Mouse (Mus musculus) midbrain, embryonic 13.5 days (tissue): Measurements from ENCODE around the gene Tfip11. TPM values are rescaled to one million over a fixed set of nuclear protein-coding genes. Genes with fewer than 3 reads are reported as not detected.

ENCODE experiments used
- ATAC-seq: fragments of 200-750 bp; cut with Nextera tagmentation; 2 replicates; pipeline ENCODE4 v1.8.0; 2017; ENCODE audit warnings: mild to moderate bottlenecking, moderate TSS enrichment, moderate library complexity
- H3K27ac ChIP-seq: fragments of 300-500 bp; sonication (generic); 2 replicates; pipeline ENCODE4 v1.5.1; 2015; ENCODE audit warnings: inconsistent platforms, mild to moderate bottlenecking, moderate library complexity
- H3K27me3 ChIP-seq: fragments of 300-500 bp; sonication (generic); 2 replicates; pipeline ENCODE4 v1.6.1; 2015; ENCODE audit warnings: mild to moderate bottlenecking, inconsistent platforms
- H3K36me3 ChIP-seq: fragments of 300-500 bp; sonication (generic); 2 replicates; pipeline ENCODE4 v1.6.1; 2015; ENCODE audit warnings: mild to moderate bottlenecking, inconsistent platforms
- H3K4me1 ChIP-seq: fragments of 300-500 bp; sonication (generic); replicated peaks from 2 replicates; pipeline ENCODE4 v1.6.1; 2015; ENCODE audit warnings: inconsistent platforms
- H3K4me2 ChIP-seq: fragments of 300-500 bp; sonication (generic); replicated peaks from 2 replicates; pipeline ENCODE4 v1.6.1; 2015; ENCODE audit warnings: moderate library complexity, mild to moderate bottlenecking, inconsistent platforms
- H3K4me3 ChIP-seq: fragments of 300-500 bp; sonication (generic); replicated peaks from 2 replicates; pipeline ENCODE4 v1.5.1; 2015; ENCODE audit warnings: mild to moderate bottlenecking, inconsistent platforms
- H3K9ac ChIP-seq: fragments of 300-500 bp; sonication (generic); replicated peaks from 2 replicates; pipeline ENCODE4 v1.6.1; 2015; ENCODE audit warnings: mild to moderate bottlenecking, inconsistent platforms
- H3K9me3 ChIP-seq: fragments of 300-500 bp; sonication (generic); 2 replicates; pipeline ENCODE4 v1.6.1; 2016; ENCODE audit warnings: mild to moderate bottlenecking, inconsistent platforms
- WGBS: fragments of 180-500 bp; shearing (Covaris S2); methylation state at CpG from one replicate; pipeline ENCODE4 v1.1.7; 2015; 5-methylcytosine and 5-hydroxymethylcytosine counted together
- polyA plus RNA-seq: library from polyadenylated mRNA; unstranded; fragments of >200 nt; fragmentation: Nextera tagmentation; extraction: Ambion mirVana; gene quantifications from 2 replicates; pipeline ENCODE4 v1.2.1, GENCODE M21; 2015

The Tfip11 gene
- polyA plus RNA-seq, 1 experiment from 2014 or later: 36.3 TPM

DNA sequence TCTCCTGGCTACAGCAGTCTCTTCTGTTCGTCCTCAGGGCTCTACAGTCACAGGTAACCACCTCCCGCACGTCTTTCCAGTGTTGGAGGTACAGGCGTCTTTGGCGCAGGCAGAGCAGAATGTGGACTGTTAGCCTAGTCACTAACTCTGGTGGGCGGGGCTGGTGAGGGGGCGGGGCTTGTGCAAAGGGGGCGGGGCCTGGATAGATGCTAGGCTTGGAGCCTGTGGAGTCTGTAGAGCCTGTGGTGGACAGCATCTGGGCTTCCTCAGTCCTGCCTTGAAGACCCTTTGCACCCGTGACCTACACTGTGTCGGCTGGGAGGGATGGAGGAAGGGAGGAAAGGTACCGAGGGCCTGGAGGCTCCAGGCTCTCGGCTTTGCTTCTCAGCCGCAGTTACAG lies 29.8 kb downstream of the Tfip11 start, which contains the start of gene Gm6583:
Gene Gm6583 (minus strand): TSS at position 124 of the 400 bp plus-strand sequence.
- peaks cover 76% of the 10 kb centered on the region for H3K36me3 ChIP-seq
- ATAC-seq: no peak

DNA sequence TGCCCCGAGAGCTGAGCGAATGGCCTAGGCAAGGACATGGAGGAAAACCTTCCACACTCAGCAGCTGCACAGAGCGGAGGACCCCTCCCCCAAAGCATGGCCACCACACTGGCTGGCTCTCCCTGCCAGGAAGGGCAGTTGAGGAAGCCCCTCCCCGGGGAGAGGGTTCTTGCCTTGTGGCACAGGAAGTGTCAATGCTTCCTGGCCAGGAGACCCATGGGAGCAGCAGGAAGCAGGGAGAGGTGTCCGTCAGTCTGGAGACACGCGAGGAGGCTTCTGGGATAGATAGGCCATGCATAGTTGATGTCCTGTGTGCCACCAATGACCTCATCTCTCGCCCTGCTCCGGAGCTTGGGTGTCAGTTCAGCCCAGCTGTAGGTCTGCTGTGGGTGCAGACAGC lies 30.2 kb downstream of the Tfip11 start:
- no peaks in the 10 kb centered on the region for H3K4me1 ChIP-seq
- H3K36me3 ChIP-seq: peaks cover 72% of the 10 kb centered on the region
- no peak for ATAC-seq
- no peaks in the 10 kb centered on the region for H3K27me3 ChIP-seq
- H3K9me3 ChIP-seq: no peaks in the 10 kb centered on the region
- no peak overlapping the region for H3K27ac ChIP-seq
- no peak overlapping the region for H3K4me3 ChIP-seq
- H3K9ac ChIP-seq: no peak overlapping the region
- no peak overlapping the region for H3K4me2 ChIP-seq
- WGBS: 92% methylated on average over 9 of the region's 9 CpGs

More for the DNA sequence above, 29.8 kb downstream of the Tfip11 start, which contains the start of gene Gm6583:
- Histone ChIP-seq H3K4me2 (no peak within 1 kb of the TSS), H3K27ac (no peak within 1 kb of the TSS), H3K27me3 (no peaks in the 10 kb centered on the region), H3K9me3 (no peaks in the 10 kb centered on the region), H3K4me3 (no peak within 1 kb of the TSS), H3K9ac (no peak within 1 kb of the TSS), H3K4me1 (no peaks in the 10 kb centered on the region)
- WGBS: 67% methylated on average over 13 of the region's 13 CpGs

DNA sequence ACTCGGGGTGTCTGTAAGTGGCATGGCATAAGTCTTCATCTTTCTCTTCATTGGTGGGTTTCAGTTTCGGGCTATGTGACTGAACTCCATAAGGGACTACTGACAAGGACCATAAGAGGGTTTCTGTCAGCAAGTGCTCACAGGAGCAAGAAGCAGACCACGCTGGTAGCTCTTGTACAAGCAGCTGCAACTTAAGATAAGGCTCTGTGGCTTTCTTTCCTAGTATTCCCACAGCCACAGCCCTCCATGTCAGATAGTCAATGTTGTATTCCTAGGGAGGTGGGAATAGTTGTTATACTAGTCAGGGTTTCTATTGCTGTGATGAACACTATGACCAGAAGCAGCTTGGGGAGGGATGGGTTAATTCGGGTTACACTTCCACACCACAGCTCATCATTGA lies 33.4 kb downstream of the Tfip11 start:
- H3K4me1 ChIP-seq: no peaks in the 10 kb centered on the region
- H3K9ac ChIP-seq: no peak overlapping the region
- no peaks in the 10 kb centered on the region for H3K27me3 ChIP-seq
- H3K27ac ChIP-seq: no peak overlapping the region
- ATAC-seq: no peak
- no peak overlapping the region for H3K4me3 ChIP-seq
- H3K4me2 ChIP-seq: no peak overlapping the region
- WGBS: 95% methylated on average over 4 of the region's 4 CpGs
- no peaks in the 10 kb centered on the region for H3K9me3 ChIP-seq
- peaks cover 72% of the 10 kb centered on the region for H3K36me3 ChIP-seq

DNA sequence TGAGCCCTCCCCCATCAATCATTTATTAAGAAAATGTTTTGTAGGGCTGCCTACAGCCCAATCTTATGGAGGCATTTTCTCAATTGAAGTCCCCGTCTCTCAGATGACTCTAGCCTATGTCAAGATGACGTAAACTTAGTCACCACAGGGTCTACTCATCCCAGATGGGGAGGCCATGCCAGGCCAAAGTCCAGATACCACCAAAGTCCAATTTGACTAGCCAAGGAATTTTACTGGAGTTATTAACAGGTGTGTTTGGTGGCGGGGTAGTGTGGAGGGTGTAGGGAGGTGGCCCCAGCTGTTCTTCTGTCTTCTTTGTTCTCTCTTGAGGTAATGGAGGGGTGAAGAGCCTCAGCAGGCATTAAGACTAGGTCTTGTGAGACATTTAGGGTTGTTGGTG lies 33.9 kb downstream of the Tfip11 start:
- H3K4me1 ChIP-seq: no peaks in the 10 kb centered on the region
- H3K9ac ChIP-seq: no peak overlapping the region
- H3K36me3 ChIP-seq: peaks cover 72% of the 10 kb centered on the region
- H3K9me3 ChIP-seq: no peaks in the 10 kb centered on the region
- H3K27ac ChIP-seq: no peak overlapping the region
- whole genome bisulfite sequencing: 98% methylated on average over 3 of the region's 3 CpGs
- H3K27me3 ChIP-seq: no peaks in the 10 kb centered on the region
- no peak overlapping the region for H3K4me2 ChIP-seq
- no peak overlapping the region for H3K4me3 ChIP-seq
- ATAC-seq: no peak

GRCm38 (mm10) chr5:112364184-112364797 lies 38.1 kb downstream of the Tfip11 start:
- WGBS: 64% methylated on average over 10 of the region's 10 CpGs
- H3K4me3 ChIP-seq: no peak overlapping the region
- no peak overlapping the region for H3K27ac ChIP-seq
- no peak overlapping the region for H3K9ac ChIP-seq
- peaks cover 65% of the 10 kb centered on the region for H3K36me3 ChIP-seq
- no peaks in the 10 kb centered on the region for H3K9me3 ChIP-seq
- peak; percentile 43; the same call in 1 of the 2 replicates for ATAC-seq
- H3K27me3 ChIP-seq: 0 out of 2 replicates have a peak, but pooled peaks cover 3% of the 10 kb centered on the region
- H3K4me2 ChIP-seq: no peak overlapping the region
- peaks cover 9% of the 10 kb centered on the region for H3K4me1 ChIP-seq

DNA sequence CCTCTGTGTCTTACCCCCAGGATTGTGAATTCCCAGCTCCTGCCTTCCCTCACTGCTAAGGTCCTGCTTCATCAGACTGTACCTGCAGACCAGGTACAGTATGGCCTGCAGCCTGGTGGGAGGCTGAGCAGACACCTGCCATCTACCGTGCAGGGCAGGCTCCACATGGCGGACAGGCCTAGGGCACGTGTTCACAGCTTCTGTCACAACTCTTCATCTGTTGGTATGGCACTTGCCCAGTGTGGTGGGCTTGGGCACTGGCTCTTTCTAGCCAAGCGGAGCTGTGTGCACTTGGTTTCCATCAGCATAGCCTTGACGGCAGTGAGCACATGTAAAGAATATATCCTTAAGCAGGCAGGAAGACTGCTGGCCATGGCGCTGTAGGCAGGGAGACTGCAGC lies 40.7 kb downstream of the Tfip11 start:
- ATAC-seq: no peak
- no peak overlapping the region for H3K4me3 ChIP-seq
- no peaks in the 10 kb centered on the region for H3K9me3 ChIP-seq
- no peak overlapping the region for H3K27ac ChIP-seq
- H3K4me2 ChIP-seq: no peak overlapping the region
- 0 out of 2 replicates have a peak, but pooled peaks cover 3% of the 10 kb centered on the region for H3K27me3 ChIP-seq
- H3K9ac ChIP-seq: no peak overlapping the region
- H3K36me3 ChIP-seq: peaks cover 81% of the 10 kb centered on the region
- peaks cover 34% of the 10 kb centered on the region for H3K4me1 ChIP-seq
- 98% methylated on average over 6 of the region's 6 CpGs for WGBS

- Histone ChIP-seq H3K9ac (no peak overlapping the region), H3K4me3 (no peak overlapping the region), H3K4me1 (peaks cover 39% of the 10 kb centered on the region), H3K4me2 (no peak overlapping the region), H3K27me3 (0 out of 2 replicates have a peak, but pooled peaks cover 3% of the 10 kb centered on the region), H3K36me3 (peaks cover 77% of the 10 kb centered on the region), H3K27ac (no peak overlapping the region), H3K9me3 (no peaks in the 10 kb centered on the region)
- WGBS: 92% methylated on average over 4 of the region's 4 CpGs
- no peak for ATAC-seq
Measured at GRCm38 (mm10) chr5:112367338-112367737, 41.2 kb downstream of the Tfip11 start.

DNA sequence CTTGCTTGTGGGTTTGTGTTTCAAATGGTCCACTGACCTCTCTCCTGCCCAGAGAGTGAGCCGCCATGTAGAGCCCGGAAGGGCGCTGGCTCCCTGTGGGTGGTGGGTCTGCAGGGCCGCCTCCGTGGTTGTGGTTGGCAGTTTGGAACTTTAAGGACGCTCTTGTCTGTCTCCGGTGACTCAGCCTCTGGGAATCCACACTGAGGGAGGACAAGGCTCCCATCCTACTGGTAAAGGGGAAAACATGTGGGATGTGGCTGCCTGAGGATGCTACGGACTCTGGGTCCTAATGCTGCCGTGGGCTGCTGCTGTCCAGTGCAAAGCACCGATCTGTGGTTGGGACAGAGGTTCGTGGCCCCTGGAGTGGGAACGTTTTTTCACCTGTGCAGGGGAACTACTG lies 41.8 kb downstream of the Tfip11 start:
- ATAC-seq: no peak
- Histone ChIP-seq H3K4me2 (no peak overlapping the region), H3K9ac (no peak overlapping the region), H3K27me3 (0 out of 2 replicates have a peak, but pooled peaks cover 3% of the 10 kb centered on the region), H3K4me3 (no peak overlapping the region), H3K4me1 (peaks cover 45% of the 10 kb centered on the region), H3K36me3 (peaks cover 71% of the 10 kb centered on the region), H3K27ac (no peak overlapping the region), H3K9me3 (no peaks in the 10 kb centered on the region)
- WGBS: 91% methylated on average over 12 of the region's 12 CpGs

- Histone ChIP-seq H3K9ac (no peak overlapping the region), H3K9me3 (no peaks in the 10 kb centered on the region), H3K27ac (no peak overlapping the region), H3K4me1 (peaks cover 52% of the 10 kb centered on the region), H3K36me3 (peaks cover 65% of the 10 kb centered on the region), H3K4me2 (no peak overlapping the region), H3K4me3 (no peak overlapping the region), H3K27me3 (0 out of 2 replicates have a peak, but pooled peaks cover 3% of the 10 kb centered on the region)
- ATAC-seq: no peak
- 81% methylated on average over 10 of the region's 10 CpGs for WGBS
Measured at GRCm38 (mm10) chr5:112368666-112369065, 42.5 kb downstream of the Tfip11 start.

DNA sequence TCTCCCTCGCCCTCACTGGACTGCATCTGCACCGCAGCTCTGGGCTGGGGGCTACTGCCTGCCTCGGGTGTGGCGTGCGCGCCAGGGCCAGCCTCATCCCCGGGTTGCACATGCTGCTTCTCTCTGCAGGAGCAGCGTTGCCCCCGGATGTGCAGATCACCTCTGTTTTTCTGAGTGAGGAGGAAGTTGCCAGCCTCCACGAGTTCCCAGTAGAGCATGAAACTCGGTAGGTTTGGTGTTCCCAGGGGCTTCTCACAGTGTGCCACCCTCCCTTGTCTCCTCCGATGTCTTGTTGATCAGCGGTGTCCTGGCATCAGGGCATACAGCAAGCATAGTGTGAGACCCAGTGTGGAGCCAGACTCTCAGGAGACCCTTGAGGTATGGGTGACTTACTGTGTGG lies 43.2 kb downstream of the Tfip11 start:
- Histone ChIP-seq H3K4me2 (no peak overlapping the region), H3K36me3 (peaks cover 65% of the 10 kb centered on the region), H3K9ac (0 out of 2 replicates have a peak overlapping the region, but pooled peaks have one; percentile 36), H3K27ac (no peak overlapping the region; the same call in 1 of the 2 replicates), H3K9me3 (no peaks in the 10 kb centered on the region), H3K4me3 (no peak overlapping the region), H3K4me1 (peaks cover 54% of the 10 kb centered on the region), H3K27me3 (0 out of 2 replicates have a peak, but pooled peaks cover 3% of the 10 kb centered on the region)
- WGBS: 80% methylated on average over 13 of the region's 13 CpGs
- ATAC-seq: no peak

- WGBS: 89% methylated on average over 12 of the region's 12 CpGs
- Histone ChIP-seq H3K4me2 (no peak overlapping the region), H3K36me3 (peaks cover 65% of the 10 kb centered on the region), H3K9me3 (no peaks in the 10 kb centered on the region), H3K9ac (peak overlapping the region; percentile 36; the same call in 1 of the 2 replicates), H3K4me1 (peaks cover 54% of the 10 kb centered on the region), H3K27me3 (0 out of 2 replicates have a peak, but pooled peaks cover 3% of the 10 kb centered on the region), H3K4me3 (no peak overlapping the region), H3K27ac (peak overlapping the region; percentile 94)
- ATAC-seq: no peak
Measured at GRCm38 (mm10) chr5:112370236-112370813, 44.2 kb downstream of the Tfip11 start.

GRCm38 (mm10) chr5:112371933-112372332 lies 45.8 kb downstream of the Tfip11 start:
- ATAC-seq: peak; percentile 91
- Histone ChIP-seq H3K36me3 (peaks cover 67% of the 10 kb centered on the region), H3K9ac (peak overlapping the region; percentile 58), H3K4me2 (peak overlapping the region; percentile 35), H3K4me1 (peaks cover 54% of the 10 kb centered on the region), H3K27me3 (0 out of 2 replicates have a peak, but pooled peaks cover 3% of the 10 kb centered on the region), H3K4me3 (no peak overlapping the region), H3K27ac (peak overlapping the region; percentile 94), H3K9me3 (no peaks in the 10 kb centered on the region)
- 12% methylated on average over 7 of the region's 7 CpGs for WGBS
